Mouse (Mus musculus) urinary bladder, postnatal 4 days (tissue): ENCODE results near the gene Hist1h1c.
A peak's percentile ranks its signal among the peaks of the same experiment; 100 is the strongest.
"Not testable (repeated sequence)": the region's sequence is repeated elsewhere in the genome, so short reads cannot be mapped to it uniquely, and the experiment has no call there.

ENCODE experiments used
- DNase-seq, 2 experiments: peaks; one replicate each; pipeline ENCODE4 v3.0.0; 2021 to 2022; ENCODE audit warnings: low spot score in 2 of 2

Hist1h1c gene

GRCm38 (mm10) chr13:23716261-23717042 lies 22.2 kb upstream of the Hist1h1c start:
- DNase-seq = no peak

- DNase-seq = no peak
These were observed 21.4 kb upstream of the Hist1h1c start for GRCm38 (mm10) chr13:23717176-23717575.

GRCm38 (mm10) chr13:23717593-23718245 lies 20.9 kb upstream of the Hist1h1c start:
- not testable (repeated sequence) for DNase-seq

GRCm38 (mm10) chr13:23724239-23724638 lies 14.4 kb upstream of the Hist1h1c start:
- no peak for DNase-seq

- DNase-seq = no peak
These were observed 13.4 kb upstream of the Hist1h1c start for GRCm38 (mm10) chr13:23725213-23725612.

- no peak for DNase-seq
These were observed 10.0 kb upstream of the Hist1h1c start for GRCm38 (mm10) chr13:23728472-23729191.

GRCm38 (mm10) chr13:23729192-23729525 lies 9.4 kb upstream of the Hist1h1c start:
- DNase-seq = no peak

- no peak for DNase-seq
These were observed 8.9 kb upstream of the Hist1h1c start for GRCm38 (mm10) chr13:23729706-23730105.

- no peak for DNase-seq
These were observed 8.1 kb upstream of the Hist1h1c start for GRCm38 (mm10) chr13:23730479-23730878.

- no peak for DNase-seq
These were observed 6.3 kb upstream of the Hist1h1c start for GRCm38 (mm10) chr13:23732156-23732804.

GRCm38 (mm10) chr13:23737091-23737490 lies 1.5 kb upstream of the Hist1h1c start:
- DNase-seq = no peak

- no peak for DNase-seq
These were observed 567 bp upstream of the Hist1h1c start for GRCm38 (mm10) chr13:23738041-23738440.

- peak; percentile 88 to 91 for DNase-seq
These were observed 687 bp downstream of the Hist1h1c start for GRCm38 (mm10) chr13:23739069-23739921.

GRCm38 (mm10) chr13:23739922-23740252 lies 1.3 kb downstream of the Hist1h1c start:
- DNase-seq = no peak

GRCm38 (mm10) chr13:23740256-23740840 lies 1.7 kb downstream of the Hist1h1c start:
- DNase-seq = no peak

- DNase-seq = no peak
These were observed 2.3 kb downstream of the Hist1h1c start for GRCm38 (mm10) chr13:23740910-23741309.

- DNase-seq = no peak
These were observed 3.4 kb downstream of the Hist1h1c start for GRCm38 (mm10) chr13:23742007-23742406.

GRCm38 (mm10) chr13:23743215-23743614 lies 4.6 kb downstream of the Hist1h1c start:
- DNase-seq = no peak

- no peak for DNase-seq
These were observed 5.4 kb downstream of the Hist1h1c start for GRCm38 (mm10) chr13:23743963-23744362.

GRCm38 (mm10) chr13:23744421-23745380 lies 6.1 kb downstream of the Hist1h1c start:
- no peak for DNase-seq
